Mouse (Mus musculus) CH12.LX (cell line): ENCODE results near the gene Scn8a. TPM values are rescaled to one million over a fixed set of nuclear protein-coding genes. Genes with fewer than 3 reads are reported as not detected.

ENCODE experiments used
- DNase-seq: peaks from one replicate; pipeline ENCODE4 v3.0.0-alpha.2; 2013; ENCODE audit errors: extremely low read depth
- H3K27ac ChIP-seq: 2 replicates; pipeline ENCODE4 v1.5.1; 2012; ENCODE audit warnings: low read depth, mild to moderate bottlenecking, control low read depth, moderate library complexity; ENCODE audit not compliant: insufficient read depth
- H3K27me3 ChIP-seq: replicated peaks from 2 replicates; pipeline ENCODE3; 2012; ENCODE audit warnings: inconsistent platforms
- H3K36me3 ChIP-seq, 2 experiments: replicated peaks in 1 of 2; 2 replicates each; pipeline versions ENCODE3 to v1.6.1; 2012; ENCODE audit warnings: inconsistent platforms in 1 of 2, low read length in 1 of 2, mild to moderate bottlenecking in 1 of 2, mixed read lengths in 1 of 2, moderate library complexity in 1 of 2; ENCODE audit not compliant: control insufficient read depth in 1 of 2, insufficient read depth in 1 of 2
- H3K4me1 ChIP-seq, 2 experiments: 2 replicates each; pipeline ENCODE4 v1.6.1; 2012; ENCODE audit warnings: inconsistent platforms in 1 of 2, moderate library complexity in 1 of 2; ENCODE audit not compliant: insufficient read depth in 2 of 2, control insufficient read depth in 1 of 2
- H3K4me2 ChIP-seq: 2 replicates; pipeline ENCODE4 v1.6.1; 2012; ENCODE audit warnings: low read depth, mild to moderate bottlenecking, control low read depth; ENCODE audit not compliant: poor library complexity, insufficient read depth, severe bottlenecking
- H3K4me3 ChIP-seq, 3 experiments: fragments of 150-350 bp in 1 of 3; sonication (generic) in 1 of 3; replicated peaks in 1 of 3; 2 replicates each; pipeline versions ENCODE3 to v1.5.1; 2011 to 2012; ENCODE audit warnings: low read depth in 2 of 3, low read length in 2 of 3, mild to moderate bottlenecking in 2 of 3, moderate library complexity in 2 of 3, control low read depth in 1 of 3, improper control_type of control experiment in 1 of 3, inconsistent platforms in 1 of 3, mixed read lengths in 1 of 3; ENCODE audit not compliant: poor library complexity in 1 of 3
- H3K79me2 ChIP-seq: replicated peaks from 2 replicates; pipeline ENCODE4 v1.6.1; 2012; ENCODE audit warnings: mild to moderate bottlenecking, moderate library complexity; ENCODE audit not compliant: control insufficient read depth, poor library complexity, insufficient read depth, severe bottlenecking; ENCODE audit errors: extremely low read depth
- H3K9ac ChIP-seq: 2 replicates; pipeline ENCODE4 v1.6.1; 2012; ENCODE audit warnings: low read depth, mild to moderate bottlenecking, control low read depth, moderate library complexity; ENCODE audit not compliant: insufficient read depth
- H3K9me3 ChIP-seq: replicated peaks from 2 replicates; pipeline ENCODE3; 2012; ENCODE audit warnings: low read length, inconsistent platforms, mixed read lengths
- BHLHE40 ChIP-seq: IDR thresholded peaks from 2 replicates; pipeline ENCODE4 v1.6.1; 2011; ENCODE audit warnings: mild to moderate bottlenecking, low read depth, low read length, improper control_type of control experiment
- CHD1 ChIP-seq: IDR thresholded peaks from 2 replicates; pipeline ENCODE4 v1.6.1; 2012; ENCODE audit warnings: low read depth, low read length, improper control_type of control experiment, inconsistent platforms
- CTCF ChIP-seq, 2 experiments: IDR thresholded peaks in 1 of 2; conservative IDR thresholded peaks in 1 of 2; 2 replicates each; pipeline ENCODE4 v1.5.1; 2011 to 2012; ENCODE audit warnings: low read depth in 2 of 2, low read length in 2 of 2, improper control_type of control experiment in 1 of 2, inconsistent platforms in 1 of 2, mild to moderate bottlenecking in 1 of 2, moderate library complexity in 1 of 2
- ELF1 ChIP-seq: IDR thresholded peaks from 2 replicates; pipeline ENCODE4 v1.6.1; 2014; ENCODE audit warnings: low read depth, mild to moderate bottlenecking, inconsistent platforms, low read length, improper control_type of control experiment
- ETS1 ChIP-seq: conservative IDR thresholded peaks from 2 replicates; pipeline ENCODE4 v1.6.1; 2012; ENCODE audit warnings: low read depth, mild to moderate bottlenecking, inconsistent platforms, low read length, improper control_type of control experiment, moderate library complexity
- GABPA ChIP-seq: IDR thresholded peaks from 2 replicates; pipeline ENCODE4 v1.6.1; 2012; ENCODE audit warnings: low read depth, low read length, improper control_type of control experiment, inconsistent platforms; ENCODE audit not compliant: insufficient replicate concordance
- KAT2A ChIP-seq: IDR thresholded peaks from 2 replicates; pipeline ENCODE4 v1.6.1; 2012; ENCODE audit warnings: low read length, improper control_type of control experiment, inconsistent platforms; ENCODE audit not compliant: insufficient replicate concordance
- MAX ChIP-seq: IDR thresholded peaks from 2 replicates; pipeline ENCODE4 v1.6.1; 2011; ENCODE audit warnings: low read length, improper control_type of control experiment
- MAZ ChIP-seq: IDR thresholded peaks from 2 replicates; pipeline ENCODE4 v1.6.1; 2012; ENCODE audit warnings: low read depth, mild to moderate bottlenecking, inconsistent platforms, low read length, improper control_type of control experiment, moderate library complexity
- MEF2A ChIP-seq: IDR thresholded peaks from 2 replicates; pipeline ENCODE4 v1.6.1; 2014; ENCODE audit warnings: low read depth, mild to moderate bottlenecking, inconsistent platforms, low read length, improper control_type of control experiment, borderline replicate concordance
- MXI1 ChIP-seq: IDR thresholded peaks from 2 replicates; pipeline ENCODE4 v1.6.1; 2011; ENCODE audit warnings: mild to moderate bottlenecking, low read depth, low read length, improper control_type of control experiment
- MYC ChIP-seq: IDR thresholded peaks from 2 replicates; pipeline ENCODE4 v1.6.1; 2011; ENCODE audit warnings: low read depth, mild to moderate bottlenecking, improper control_type of control experiment, low read length
- NELFE ChIP-seq: IDR thresholded peaks from 2 replicates; pipeline ENCODE4 v1.6.1; 2011; ENCODE audit warnings: low read depth, low read length, improper control_type of control experiment
- POLR2AphosphoS2 ChIP-seq: IDR thresholded peaks from 2 replicates; pipeline ENCODE4 v1.6.1; 2011; ENCODE audit warnings: low read depth, low read length, improper control_type of control experiment
- RAD21 ChIP-seq: IDR thresholded peaks from 2 replicates; pipeline ENCODE4 v1.6.1; 2011; ENCODE audit warnings: low read depth, mild to moderate bottlenecking, low read length, improper control_type of control experiment, moderate library complexity
- SIN3A ChIP-seq: IDR thresholded peaks from 2 replicates; pipeline ENCODE4 v1.6.1; 2012; ENCODE audit warnings: low read length, improper control_type of control experiment, inconsistent platforms
- TBP ChIP-seq: conservative IDR thresholded peaks from 2 replicates; pipeline ENCODE4 v1.6.1; 2011; ENCODE audit warnings: low read depth, low read length, improper control_type of control experiment
- ZKSCAN1 ChIP-seq: IDR thresholded peaks from 2 replicates; pipeline ENCODE4 v1.6.1; 2012; ENCODE audit warnings: low read depth, inconsistent platforms, low read length, improper control_type of control experiment, borderline replicate concordance
- ZNF384 ChIP-seq: IDR thresholded peaks from 2 replicates; pipeline ENCODE4 v1.6.1; 2012; ENCODE audit warnings: low read depth, low read length, improper control_type of control experiment, inconsistent platforms
- dilution Hi-C: fragments of 300-500 bp; cut with MboI; formaldehyde crosslinking; loops from 2 replicates; pipeline ENCODE4 v1.14.3; 2020; ENCODE audit warnings: low sequenced_read_pairs; ENCODE audit not compliant: extremely low pct_unique_long_range_greater_than_20kb, extremely low pct_ligation_motif_present
- in situ Hi-C: fragments of 300-500 bp; cut with MboI; formaldehyde crosslinking; loops from 3 replicates; pipeline ENCODE4 v1.14.3; 2019; ENCODE audit warnings: low sequenced_read_pairs, low pct_ligation_motif_present, low pct_unique_long_range_greater_than_20kb, mixed read lengths
- polyA plus RNA-seq: library from polyadenylated mRNA; unstranded; fragments of >175 nt; gene quantifications from 2 replicates; pipeline ENCODE4 v1.2.1, GENCODE M21; 2012; ENCODE audit warnings: low read depth; ENCODE audit not compliant: insufficient read length
- total RNA-seq, 2 experiments: library from RNA; depleted of rRNA; stranded (reverse); fragments of 300-350 nt in 1 of 2; fragments of >200 nt in 1 of 2; gene quantifications; 2 replicates each; pipeline ENCODE4 v1.2.3; 2012 to 2014

Gene Scn8a
- total and polyA plus RNA-seq, 3 experiments, result 0.13 to 0.39 (median 0.15) TPM

- Histone ChIP-seq H3K9ac (no peak overlapping the region), H3K79me2 (no peaks in the 10 kb centered on the region), H3K4me2 (no peak overlapping the region), H3K27ac (no peak overlapping the region), H3K4me1 (no peaks in the 10 kb centered on the region), H3K9me3 (peaks cover 8% of the 10 kb centered on the region), H3K27me3 (peaks cover 81% of the 10 kb centered on the region), H3K4me3 (no peak overlapping the region), H3K36me3 (no peaks in the 10 kb centered on the region)
- in situ Hi-C loops, result no loop called here
- dilution Hi-C loops, result no loop called here
- TF ChIP-seq BHLHE40 (no peak), ZNF384 (0 out of 2 replicates have a peak, but pooled peaks have one; percentile 17), MEF2A (no peak)
- no peak for DNase-seq
Measured at GRCm38 (mm10) chr15:100952292-100952691, 82.6 kb downstream of the Scn8a start.

GRCm38 (mm10) chr15:100952854-100953253 is 83.2 kb downstream of the Scn8a start:
- Histone ChIP-seq H3K27ac (no peak overlapping the region), H3K79me2 (no peaks in the 10 kb centered on the region), H3K27me3 (peaks cover 80% of the 10 kb centered on the region), H3K4me3 (no peak overlapping the region), H3K4me2 (no peak overlapping the region), H3K36me3 (no peaks in the 10 kb centered on the region), H3K9ac (no peak overlapping the region), H3K9me3 (peaks cover 5% of the 10 kb centered on the region), H3K4me1 (no peaks in the 10 kb centered on the region)
- dilution Hi-C loops, result no loop called here
- no peak for TF ChIP-seq BHLHE40
- TF ChIP-seq ZNF384, result no peak
- TF ChIP-seq ELF1, result no peak
- no peak for TF ChIP-seq MAZ
- TF ChIP-seq SIN3A, result no peak
- TF ChIP-seq POLR2AphosphoS2, result no peak
- TF ChIP-seq ETS1, result no peak
- no peak for TF ChIP-seq CTCF (conservative IDR thresholded peaks at IDR 0.05 in 1 of 2, IDR thresholded peaks at IDR 0.05 in 1 of 2; ENCODE audit: low read depth in 2 of 2, low read length in 2 of 2)
- TF ChIP-seq MYC, result no peak
- TF ChIP-seq TBP, result no peak
- no peak for TF ChIP-seq KAT2A
- no peak for TF ChIP-seq MXI1
- no peak for TF ChIP-seq MAX
- no peak for TF ChIP-seq GABPA
- no peak for TF ChIP-seq NELFE
- TF ChIP-seq ZKSCAN1, result no peak
- no peak for TF ChIP-seq RAD21
- TF ChIP-seq CHD1, result no peak
- in situ Hi-C loops, result no loop called here
- DNase-seq, result no peak
